Mouse (Mus musculus): ENCODE data around the gene Abca4. TPM values are rescaled to one million over a fixed set of nuclear protein-coding genes. Genes with fewer than 3 reads are reported as not detected.

The Abca4 gene
- polyA plus RNA-seq, 1 experiment from 2014 or later: 1.5 TPM

DNA sequence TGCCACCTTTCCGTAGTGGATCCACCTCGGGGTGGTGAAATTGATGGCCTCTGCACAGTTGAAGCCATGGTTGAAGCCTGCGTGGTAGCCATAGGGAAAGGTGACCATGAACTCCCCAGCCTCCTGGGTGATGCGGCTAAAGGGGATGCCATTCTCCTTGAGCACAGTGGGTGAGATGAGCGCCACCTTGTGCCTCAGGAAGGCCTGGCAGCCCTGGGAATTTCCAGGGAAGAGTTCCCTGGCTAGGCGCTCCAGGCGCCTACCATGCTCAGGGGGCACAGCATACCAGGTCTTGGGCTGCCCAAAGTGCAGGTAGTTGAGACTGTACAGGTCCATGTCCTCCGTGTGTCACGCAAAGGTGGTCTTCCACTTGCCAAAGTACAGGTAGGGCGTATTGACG is 139.9 kb downstream of the Abca4 start:
- H3K27ac ChIP-seq (ENCODE audit: low read depth, low read length): no peak overlapping the region
- H3K4me1 ChIP-seq (replicated peaks; ENCODE audit: control insufficient read depth, insufficient read depth, low read length): no peaks in the 10 kb centered on the region
- H3K9me3 ChIP-seq (ENCODE audit: control insufficient read depth, low read length): no peaks in the 10 kb centered on the region
- H3K27me3 ChIP-seq (ENCODE audit: control insufficient read depth, insufficient read depth, low read length): no peaks in the 10 kb centered on the region
- WGBS: 51% methylated on average over 11 of the region's 11 CpGs
- H3K9ac ChIP-seq (ENCODE audit: low read length): no peak overlapping the region
- H3K36me3 ChIP-seq (ENCODE audit: control insufficient read depth, insufficient read depth, low read length): no peaks in the 10 kb centered on the region
- no peak overlapping the region for H3K4me3 ChIP-seq (ENCODE audit: low read depth, low read length)
- ATAC-seq (replicated peaks; ENCODE audit: low FRiP score) (no peak), DNase-seq (ENCODE audit: low spot score) (peak; percentile 49)
- H3K4me2 ChIP-seq (ENCODE audit: low read depth, low read length, severe bottlenecking): no peak overlapping the region

DNA sequence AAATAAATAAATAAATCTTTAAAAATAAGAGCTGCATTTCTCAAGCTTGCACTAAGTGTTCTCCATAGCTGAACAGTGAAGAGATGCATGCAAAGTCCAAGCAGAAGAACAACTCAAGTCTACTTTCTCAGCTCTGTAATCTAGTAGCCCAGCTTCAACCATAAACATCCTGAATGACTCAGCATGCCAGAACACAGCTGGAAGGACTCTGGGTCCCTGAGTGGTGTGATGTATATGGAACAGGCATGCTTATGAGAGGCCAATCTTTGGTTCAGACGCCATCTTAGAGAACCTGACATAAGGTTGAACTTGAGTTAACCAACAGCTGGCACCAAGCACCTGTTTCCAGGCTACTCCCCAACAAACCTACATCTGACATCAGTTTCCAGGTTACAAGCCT is 142.7 kb downstream of the Abca4 start:
- DNase-seq (ENCODE audit: low spot score) (no peak), ATAC-seq (replicated peaks; ENCODE audit: low FRiP score) (no peak)
- no peaks in the 10 kb centered on the region for H3K36me3 ChIP-seq (ENCODE audit: control insufficient read depth, insufficient read depth, low read length)
- no peaks in the 10 kb centered on the region for H3K9me3 ChIP-seq (ENCODE audit: control insufficient read depth, low read length)
- H3K9ac ChIP-seq (ENCODE audit: low read length): no peak overlapping the region
- H3K27me3 ChIP-seq (ENCODE audit: control insufficient read depth, insufficient read depth, low read length): no peaks in the 10 kb centered on the region
- no peak overlapping the region for H3K4me2 ChIP-seq (ENCODE audit: low read depth, low read length, severe bottlenecking)
- H3K4me1 ChIP-seq (replicated peaks; ENCODE audit: control insufficient read depth, insufficient read depth, low read length): no peaks in the 10 kb centered on the region
- H3K4me3 ChIP-seq (ENCODE audit: low read depth, low read length): no peak overlapping the region
- WGBS: 92% methylated on average over 1 of the region's 1 CpGs
- no peak overlapping the region for H3K27ac ChIP-seq (ENCODE audit: low read depth, low read length)

DNA sequence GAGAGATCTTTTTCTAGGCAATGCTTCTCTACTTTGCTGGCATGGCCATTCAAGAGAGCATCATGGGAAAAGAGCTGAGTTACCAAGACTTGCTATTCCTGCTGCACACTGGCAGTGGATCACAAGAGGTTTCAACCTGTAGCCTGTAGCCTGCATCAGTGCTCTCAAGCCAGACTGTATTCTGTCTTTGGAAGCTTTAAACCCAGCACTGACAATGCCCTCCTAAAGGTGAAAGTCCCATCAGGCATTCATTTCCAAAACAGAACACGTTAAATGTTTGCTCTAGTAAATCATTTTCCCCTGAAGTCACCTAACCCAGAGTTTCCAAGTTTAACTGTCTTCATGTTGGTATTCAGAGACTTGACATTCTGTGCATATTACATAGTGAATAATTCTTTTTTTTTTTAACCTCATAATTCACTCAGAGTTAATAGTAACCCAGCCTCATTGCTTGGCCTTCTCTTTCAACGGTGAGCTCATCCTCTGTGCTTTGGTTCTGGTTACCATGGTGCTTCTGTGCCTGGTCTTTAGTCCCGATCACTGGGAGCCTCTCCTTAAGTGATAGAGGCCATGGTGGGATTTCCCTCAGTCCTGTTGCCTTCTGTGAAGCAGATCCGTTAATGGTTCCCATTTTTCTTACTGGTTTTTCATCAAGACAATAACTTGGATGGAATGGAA is 152.5 kb downstream of the Abca4 start:
- DNase-seq (ENCODE audit: low spot score) (no peak), ATAC-seq (replicated peaks; ENCODE audit: low FRiP score) (no peak)
- H3K4me2 ChIP-seq (ENCODE audit: low read depth, low read length, severe bottlenecking): no peak overlapping the region
- H3K27ac ChIP-seq (ENCODE audit: low read depth, low read length): no peak overlapping the region
- no peaks in the 10 kb centered on the region for H3K36me3 ChIP-seq (ENCODE audit: control insufficient read depth, insufficient read depth, low read length)
- no peak overlapping the region for H3K9ac ChIP-seq (ENCODE audit: low read length)
- 79% methylated on average over 4 of the region's 4 CpGs for WGBS
- no peak overlapping the region for H3K4me3 ChIP-seq (ENCODE audit: low read depth, low read length)
- H3K4me1 ChIP-seq (replicated peaks; ENCODE audit: control insufficient read depth, insufficient read depth, low read length): no peaks in the 10 kb centered on the region
- H3K27me3 ChIP-seq (ENCODE audit: control insufficient read depth, insufficient read depth, low read length): no peaks in the 10 kb centered on the region
- H3K9me3 ChIP-seq (ENCODE audit: control insufficient read depth, low read length): no peaks in the 10 kb centered on the region

DNA sequence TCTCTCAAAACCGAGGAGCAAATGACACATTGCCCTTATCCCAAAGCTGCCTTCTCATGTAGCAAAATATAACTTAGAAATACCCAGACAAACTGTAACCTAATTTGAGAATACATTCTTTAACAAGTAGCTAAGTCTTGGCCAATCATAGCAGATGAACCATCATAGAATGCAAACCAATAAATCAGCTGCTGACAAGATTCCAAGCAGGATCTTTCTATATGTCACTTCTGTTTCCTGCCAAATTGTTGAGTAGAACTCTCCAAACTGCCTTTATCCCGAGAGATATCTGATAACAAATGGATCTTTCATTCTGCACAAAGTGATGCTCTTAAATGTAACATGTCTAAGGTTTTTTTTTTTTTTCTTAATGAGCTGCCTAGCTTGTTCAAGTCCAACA is 154.3 kb downstream of the Abca4 start:
- DNase-seq (ENCODE audit: low spot score) (no peak), ATAC-seq (replicated peaks; ENCODE audit: low FRiP score) (no peak)
- H3K9ac ChIP-seq (ENCODE audit: low read length): no peak overlapping the region
- H3K9me3 ChIP-seq (ENCODE audit: control insufficient read depth, low read length): no peaks in the 10 kb centered on the region
- 0 out of 2 replicates have a peak, but pooled peaks cover 4% of the 10 kb centered on the region for H3K4me1 ChIP-seq (replicated peaks; ENCODE audit: control insufficient read depth, insufficient read depth, low read length)
- H3K27me3 ChIP-seq (ENCODE audit: control insufficient read depth, insufficient read depth, low read length): no peaks in the 10 kb centered on the region
- H3K27ac ChIP-seq (ENCODE audit: low read depth, low read length): no peak overlapping the region
- H3K4me2 ChIP-seq (ENCODE audit: low read depth, low read length, severe bottlenecking): no peak overlapping the region
- H3K36me3 ChIP-seq (ENCODE audit: control insufficient read depth, insufficient read depth, low read length): no peaks in the 10 kb centered on the region
- H3K4me3 ChIP-seq (ENCODE audit: low read depth, low read length): no peak overlapping the region
- 89% methylated on average over 2 of the region's 2 CpGs for WGBS

DNA sequence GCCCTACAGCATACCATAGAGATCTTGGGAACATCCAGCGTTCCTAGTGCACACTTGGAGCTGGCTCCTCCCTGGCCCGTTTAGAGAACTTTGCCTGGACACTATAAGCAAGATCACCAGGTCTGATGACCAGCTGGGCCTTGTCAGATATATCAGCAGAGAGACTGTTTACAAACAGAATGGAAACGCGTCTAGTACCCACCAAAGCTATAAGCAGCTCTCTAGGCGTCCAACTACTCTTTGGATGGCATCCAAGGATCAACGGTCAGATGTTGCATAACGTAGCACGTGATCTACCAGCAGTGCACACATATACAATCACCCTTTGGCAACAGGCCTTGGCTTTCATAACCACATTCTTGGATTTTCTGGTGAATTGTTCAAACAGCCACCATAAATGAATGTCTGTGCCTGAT is 154.7 kb downstream of the Abca4 start:
- H3K27me3 ChIP-seq (ENCODE audit: control insufficient read depth, insufficient read depth, low read length): no peaks in the 10 kb centered on the region
- H3K4me3 ChIP-seq (ENCODE audit: low read depth, low read length): no peak overlapping the region
- DNase-seq (ENCODE audit: low spot score): no peak
- H3K9ac ChIP-seq (ENCODE audit: low read length): no peak overlapping the region
- H3K4me2 ChIP-seq (ENCODE audit: low read depth, low read length, severe bottlenecking): no peak overlapping the region
- no peak for ATAC-seq (replicated peaks; ENCODE audit: low FRiP score)
- 88% methylated on average over 8 of the region's 8 CpGs for WGBS
- H3K27ac ChIP-seq (ENCODE audit: low read depth, low read length): no peak overlapping the region
- H3K36me3 ChIP-seq (ENCODE audit: control insufficient read depth, insufficient read depth, low read length): no peaks in the 10 kb centered on the region
- 0 out of 2 replicates have a peak, but pooled peaks cover 4% of the 10 kb centered on the region for H3K4me1 ChIP-seq (replicated peaks; ENCODE audit: control insufficient read depth, insufficient read depth, low read length)
- H3K9me3 ChIP-seq (ENCODE audit: control insufficient read depth, low read length): no peaks in the 10 kb centered on the region

DNA sequence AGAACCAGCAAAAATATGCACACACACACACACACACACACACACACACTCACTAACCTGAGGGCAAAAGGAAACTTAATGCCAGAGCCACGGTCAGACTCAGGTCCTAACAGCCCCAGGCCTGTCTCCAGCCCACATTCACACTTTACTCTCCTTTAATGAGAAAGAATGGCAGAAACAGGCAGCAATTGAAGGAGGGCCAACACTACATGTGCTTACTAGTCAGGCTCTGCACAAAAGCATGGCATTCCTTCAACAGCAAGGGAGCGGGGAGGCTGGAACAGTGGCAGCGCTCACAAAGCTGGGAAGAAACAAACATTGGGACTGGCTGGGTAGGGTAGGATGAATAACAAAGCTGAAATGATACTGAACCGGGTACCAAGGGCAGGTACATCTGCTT is 155.4 kb downstream of the Abca4 start:
- Histone ChIP-seq H3K4me2 (ENCODE audit: low read depth, low read length, severe bottlenecking) (no peak overlapping the region), H3K36me3 (ENCODE audit: control insufficient read depth, insufficient read depth, low read length) (no peaks in the 10 kb centered on the region), H3K27me3 (ENCODE audit: control insufficient read depth, insufficient read depth, low read length) (no peaks in the 10 kb centered on the region), H3K27ac (ENCODE audit: low read depth, low read length) (no peak overlapping the region), H3K4me1 (replicated peaks; ENCODE audit: control insufficient read depth, insufficient read depth, low read length) (0 out of 2 replicates have a peak, but pooled peaks cover 4% of the 10 kb centered on the region), H3K9ac (ENCODE audit: low read length) (no peak overlapping the region), H3K9me3 (ENCODE audit: control insufficient read depth, low read length) (no peaks in the 10 kb centered on the region), H3K4me3 (ENCODE audit: low read depth, low read length) (no peak overlapping the region)
- DNase-seq (ENCODE audit: low spot score): no peak
- no peak for ATAC-seq (replicated peaks; ENCODE audit: low FRiP score)
- WGBS: 82% methylated on average over 4 of the region's 4 CpGs

DNA sequence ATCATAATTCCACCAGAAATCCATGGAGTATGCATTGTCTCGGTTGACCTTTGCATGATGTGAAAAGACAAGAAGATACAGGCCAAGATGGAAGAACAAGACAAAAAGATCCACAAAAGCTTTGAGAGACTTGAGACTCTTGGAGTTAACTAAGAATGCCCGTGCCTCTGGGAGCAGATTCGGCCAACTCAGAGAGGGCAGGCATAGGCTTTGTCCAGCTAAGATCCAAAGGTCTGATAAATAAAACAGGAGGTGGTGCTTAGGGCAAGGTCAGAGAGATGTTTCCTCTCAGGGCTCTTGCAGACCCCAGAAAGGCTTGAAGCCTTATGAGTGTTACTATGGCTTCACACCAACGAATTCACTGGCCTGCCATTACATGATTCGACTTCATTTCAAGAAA is 155.8 kb downstream of the Abca4 start:
- DNase-seq (ENCODE audit: low spot score): no peak
- H3K4me1 ChIP-seq (replicated peaks; ENCODE audit: control insufficient read depth, insufficient read depth, low read length): 0 out of 2 replicates have a peak, but pooled peaks cover 4% of the 10 kb centered on the region
- WGBS: 87% methylated on average over 5 of the region's 5 CpGs

DNA sequence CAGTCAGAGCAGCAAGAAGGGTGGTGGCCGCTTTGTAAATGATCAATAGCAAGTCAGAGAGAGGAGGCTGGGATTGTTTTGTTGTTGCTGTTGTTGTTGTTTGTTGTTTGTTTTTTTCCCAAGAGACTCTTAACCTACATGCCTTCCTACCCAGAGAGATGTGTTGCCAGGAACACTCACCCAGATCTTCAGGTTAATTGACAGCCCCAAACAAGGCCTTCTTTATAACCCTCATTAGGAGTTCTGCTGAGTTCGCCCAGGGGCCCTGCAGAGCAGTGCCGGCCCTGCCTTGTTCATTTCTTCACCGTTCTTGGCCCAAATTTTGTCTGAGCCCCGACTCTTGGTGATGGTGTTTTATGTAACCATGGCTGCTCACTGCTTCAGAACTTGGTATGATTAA is 156.2 kb downstream of the Abca4 start:
- Histone ChIP-seq H3K9ac (ENCODE audit: low read length) (no peak overlapping the region), H3K27me3 (ENCODE audit: control insufficient read depth, insufficient read depth, low read length) (no peaks in the 10 kb centered on the region), H3K4me1 (replicated peaks; ENCODE audit: control insufficient read depth, insufficient read depth, low read length) (0 out of 2 replicates have a peak, but pooled peaks cover 4% of the 10 kb centered on the region), H3K27ac (ENCODE audit: low read depth, low read length) (no peak overlapping the region), H3K36me3 (ENCODE audit: control insufficient read depth, insufficient read depth, low read length) (no peaks in the 10 kb centered on the region), H3K4me3 (ENCODE audit: low read depth, low read length) (no peak overlapping the region), H3K4me2 (ENCODE audit: low read depth, low read length, severe bottlenecking) (no peak overlapping the region), H3K9me3 (ENCODE audit: control insufficient read depth, low read length) (no peaks in the 10 kb centered on the region)
- 56% methylated on average over 5 of the region's 5 CpGs for WGBS
- DNase-seq (ENCODE audit: low spot score) (no peak), ATAC-seq (replicated peaks; ENCODE audit: low FRiP score) (no peak)

More for the DNA sequence above, 155.8 kb downstream of the Abca4 start:
- ATAC-seq (replicated peaks; ENCODE audit: low FRiP score): no peak
- Histone ChIP-seq H3K4me2 (ENCODE audit: low read depth, low read length, severe bottlenecking) (no peak overlapping the region), H3K4me3 (ENCODE audit: low read depth, low read length) (no peak overlapping the region), H3K27ac (ENCODE audit: low read depth, low read length) (no peak overlapping the region), H3K9ac (ENCODE audit: low read length) (no peak overlapping the region), H3K27me3 (ENCODE audit: control insufficient read depth, insufficient read depth, low read length) (no peaks in the 10 kb centered on the region), H3K36me3 (ENCODE audit: control insufficient read depth, insufficient read depth, low read length) (no peaks in the 10 kb centered on the region), H3K9me3 (ENCODE audit: control insufficient read depth, low read length) (no peaks in the 10 kb centered on the region)

DNA sequence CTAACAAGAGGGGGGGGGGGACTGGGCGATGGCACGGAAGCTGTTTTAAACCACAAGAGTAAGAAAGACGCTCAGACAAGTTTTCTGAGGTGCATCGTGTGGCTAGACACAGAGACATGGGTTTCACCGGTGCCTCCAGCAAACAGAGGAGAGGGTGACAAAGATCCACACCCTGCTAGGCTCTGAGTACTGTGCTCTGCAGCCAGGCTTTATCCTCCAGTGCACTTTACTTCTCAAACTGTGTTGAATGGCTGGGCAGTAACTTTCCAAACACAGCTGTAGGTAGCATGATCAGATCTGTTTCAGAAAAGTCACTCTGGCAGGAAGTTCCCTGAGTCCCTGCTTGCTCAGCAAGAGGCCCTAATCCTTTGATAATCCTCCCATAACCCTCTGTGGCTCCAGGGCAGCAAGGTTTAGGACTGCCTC is 158.1 kb downstream of the Abca4 start:
- 0 out of 2 replicates have a peak, but pooled peaks cover 4% of the 10 kb centered on the region for H3K4me1 ChIP-seq (replicated peaks; ENCODE audit: control insufficient read depth, insufficient read depth, low read length)
- no peaks in the 10 kb centered on the region for H3K9me3 ChIP-seq (ENCODE audit: control insufficient read depth, low read length)
- H3K27me3 ChIP-seq (ENCODE audit: control insufficient read depth, insufficient read depth, low read length): no peaks in the 10 kb centered on the region
- no peak overlapping the region for H3K9ac ChIP-seq (ENCODE audit: low read length)
- no peak for ATAC-seq (replicated peaks; ENCODE audit: low FRiP score)
- H3K27ac ChIP-seq (ENCODE audit: low read depth, low read length): no peak overlapping the region
- no peak overlapping the region for H3K4me2 ChIP-seq (ENCODE audit: low read depth, low read length, severe bottlenecking)
- WGBS: under 1% methylated on average over 5 of the region's 5 CpGs
- no peak for DNase-seq (ENCODE audit: low spot score)
- no peak overlapping the region for H3K4me3 ChIP-seq (ENCODE audit: low read depth, low read length)
- H3K36me3 ChIP-seq (ENCODE audit: control insufficient read depth, insufficient read depth, low read length): no peaks in the 10 kb centered on the region
